Mouse (Mus musculus) heart, postnatal 14 days (tissue): ENCODE data around the gene Pllp. TPM values are rescaled to one million over a fixed set of nuclear protein-coding genes. Genes with fewer than 3 reads are reported as not detected.

Source experiments
- DNase-seq, 2 experiments: peaks; one replicate each; pipeline ENCODE4 v3.0.0; 2021 to 2022
- intact Hi-C: fragments of 180-260 bp; cut with DNase I; formaldehyde crosslinking; loops from one replicate; pipeline ENCODE4 v1.15.1; 2025
- total RNA-seq, 2 experiments: library from RNA; stranded (reverse); gene quantifications; 2 replicates each; pipeline ENCODE4 v1.2.3; 2021

The Pllp gene
- total RNA-seq, 2 experiments from 2014 or later = 0.61 to 0.86 TPM

DNA sequence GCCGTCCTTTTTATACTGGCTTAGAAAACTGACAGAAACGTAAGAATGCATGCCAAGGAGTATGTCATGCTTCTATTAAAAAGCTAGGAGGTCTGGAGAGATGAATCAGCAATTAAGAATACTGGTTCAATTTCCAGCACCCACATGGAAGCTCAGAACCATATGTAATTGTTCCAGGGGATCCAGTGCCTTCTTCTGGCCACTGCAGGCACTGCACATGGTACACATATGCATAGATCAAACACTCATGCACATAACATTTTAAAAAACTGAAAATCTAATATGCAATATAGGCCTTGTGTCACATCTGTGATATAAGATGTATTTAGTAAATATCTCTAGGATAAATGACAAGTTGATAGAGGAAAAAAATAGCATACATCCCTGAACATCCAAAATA is 38.0 kb downstream of the Pllp start:
- DNase-seq = no peak
- intact Hi-C loops = no loop called here

DNA sequence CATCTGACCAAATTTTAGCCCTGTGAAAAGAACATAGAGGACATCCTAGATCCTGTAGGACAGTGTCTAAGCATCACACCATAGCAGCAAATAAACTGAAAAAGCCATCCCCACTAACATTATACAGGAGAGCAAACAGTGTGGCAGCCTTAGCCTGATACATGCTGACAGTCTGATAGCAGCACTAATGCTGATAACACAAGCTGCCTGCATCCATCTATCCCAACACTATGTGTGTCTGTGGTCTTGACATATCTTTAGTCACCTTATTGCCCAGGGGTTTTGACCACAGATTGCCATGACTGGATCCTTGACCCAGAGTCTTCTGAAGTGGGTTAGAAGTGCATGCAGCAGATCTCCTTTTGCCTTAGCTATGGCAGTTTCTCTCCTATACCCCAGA is 41.1 kb downstream of the Pllp start:
- intact Hi-C loops = no loop called here
- DNase-seq = no peak

GRCm38 (mm10) chr8:94652951-94653350 is 43.1 kb downstream of the Pllp start:
- DNase-seq = no peak
- intact Hi-C loops = no loop called here

- DNase-seq = no peak
- intact Hi-C loops = no loop called here
Measured at GRCm38 (mm10) chr8:94649496-94649895, 46.6 kb downstream of the Pllp start.

DNA sequence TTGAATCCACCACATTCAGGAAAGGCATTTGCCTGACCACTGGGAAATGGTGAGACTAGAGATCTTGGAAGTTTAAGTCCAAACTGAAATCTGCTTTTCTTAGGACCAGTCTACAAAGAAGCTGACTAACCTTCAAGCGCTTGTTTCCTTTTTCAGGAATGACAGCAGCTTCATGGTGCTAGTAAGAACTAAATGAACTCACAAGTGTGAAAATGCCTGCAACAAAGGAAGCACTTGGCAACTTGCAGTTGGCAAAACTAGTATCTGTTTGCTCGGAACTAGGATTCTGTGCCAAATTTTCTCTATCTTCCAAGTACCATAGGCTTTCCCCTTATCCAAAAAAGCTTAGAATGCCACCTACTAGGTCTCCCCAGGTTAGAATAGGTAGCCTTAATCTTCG is 49.9 kb downstream of the Pllp start:
- intact Hi-C loops = no loop called here
- no peak for DNase-seq

DNA sequence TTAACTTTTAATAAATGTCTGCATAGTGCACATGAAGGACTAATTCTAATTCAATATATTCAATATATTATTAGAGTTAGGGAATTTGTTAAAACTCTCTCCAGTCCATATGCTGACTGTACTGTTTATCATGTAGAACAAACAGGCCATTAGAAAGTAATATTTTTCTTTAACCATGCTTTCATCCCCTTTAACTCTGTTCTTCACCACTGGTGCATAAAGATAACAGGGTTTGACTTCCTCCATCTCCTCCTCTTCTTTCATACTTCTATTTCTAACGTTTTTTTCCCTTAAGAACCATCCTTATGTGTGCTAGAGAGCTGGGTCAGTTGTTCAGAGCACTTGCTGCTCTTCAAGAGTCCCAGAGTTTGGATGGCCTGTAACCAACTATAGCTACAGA is 50.9 kb downstream of the Pllp start:
- intact Hi-C loops = no loop called here
- DNase-seq = no peak

DNA sequence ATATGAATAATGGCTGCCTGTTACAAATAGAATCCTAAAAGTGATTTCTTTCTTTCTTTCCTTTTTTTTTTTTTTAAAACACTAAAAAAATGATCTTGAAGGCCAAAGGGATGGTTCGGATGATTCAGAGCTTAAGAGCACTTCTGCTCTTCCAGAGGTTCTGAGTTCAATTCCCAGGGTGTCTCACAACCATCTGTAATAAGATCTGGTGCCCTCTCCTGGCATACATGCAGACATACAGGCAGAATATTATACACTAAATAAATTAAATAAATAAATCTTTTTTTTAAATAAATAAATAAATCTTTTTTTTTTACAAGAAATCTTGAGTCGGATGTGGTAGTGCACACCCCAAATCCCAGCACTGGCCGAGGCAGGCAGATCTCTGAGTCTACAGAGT is 54.1 kb downstream of the Pllp start:
- intact Hi-C loops = no loop called here
- DNase-seq = no peak

DNA sequence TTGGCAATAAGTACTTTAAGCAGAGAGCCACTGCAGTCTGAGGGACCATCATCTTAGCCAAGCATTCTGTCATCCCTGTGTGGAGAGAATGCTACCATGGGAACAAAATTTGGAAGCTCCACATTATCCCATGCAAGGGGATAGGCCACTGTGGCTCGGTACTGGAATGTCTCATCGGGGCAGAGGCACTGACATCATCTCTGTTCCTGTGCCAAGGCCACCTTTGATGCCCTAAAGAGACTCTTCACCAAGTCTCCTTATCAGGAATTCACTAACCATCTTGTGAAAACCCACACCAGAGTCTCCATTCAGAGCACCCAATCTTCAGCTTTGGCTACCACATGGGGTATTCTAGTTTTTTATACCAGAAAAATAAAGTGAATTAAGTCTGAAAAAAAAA is 54.9 kb downstream of the Pllp start:
- intact Hi-C loops = no loop called here
- no peak for DNase-seq

GRCm38 (mm10) chr8:94634211-94634610 is 61.9 kb downstream of the Pllp start:
- intact Hi-C loops = no loop called here
- DNase-seq = no peak

- intact Hi-C loops = no loop called here
Measured at GRCm38 (mm10) chr8:94633564-94634194, 62.4 kb downstream of the Pllp start.

More at GRCm38 (mm10) chr8:94633564-94634194, 62.4 kb downstream of the Pllp start:
- DNase-seq = no peak

Other genes with a start within 250 kb of the Pllp start
- gene Cpne2, start 163.3 kb downstream of the Pllp start, total RNA-seq = 1 to 10 TPM; 5.3 to 5.8 TPM
- 10 to 100 TPM; 12.9 to 14.9 TPM for gene Rspry1, start 94.3 kb downstream of the Pllp start, total RNA-seq
- gene Fam192a, start 94.3 kb downstream of the Pllp start, total RNA-seq = 10 to 100 TPM; 18.7 to 20.4 TPM
- gene Arl2bp, start 29.7 kb downstream of the Pllp start, total RNA-seq = 10 to 100 TPM; 90.8 to 90.9 TPM
- gene Ccl22, start 49.3 kb upstream of the Pllp start, total RNA-seq = under 1 TPM in 1 of 2 experiments, not detected in 1; 0.90 TPM
- gene Cx3cl1, start 75.7 kb upstream of the Pllp start, total RNA-seq = 1 to 10 TPM; 2.8 to 3.2 TPM
- gene Ccl17, start 114.2 kb upstream of the Pllp start, total RNA-seq = not detected
- gene Coq9, start 142.0 kb upstream of the Pllp start, total RNA-seq = 100 to 1,000 TPM; 400 to 427 TPM
- 10 to 100 TPM; 76.8 to 92.4 TPM for gene Ciapin1, start 142.1 kb upstream of the Pllp start, total RNA-seq
- gene Polr2c, start 161.2 kb upstream of the Pllp start, total RNA-seq = 10 to 100 TPM; 65.4 to 65.8 TPM
- gene Dok4, start 180.1 kb upstream of the Pllp start, total RNA-seq = 10 to 100 TPM; 23.3 to 26.5 TPM
- 10 to 100 TPM; 10.8 to 10.9 TPM for gene Ccdc102a, start 221.8 kb upstream of the Pllp start, total RNA-seq
- under 1 TPM; 0.22 to 0.50 TPM for gene Adgrg5, start 227.4 kb upstream of the Pllp start, total RNA-seq